Mouse (Mus musculus): Measurements from ENCODE around the gene Itga8.

The Itga8 gene

GRCm38 (mm10) chr2:12198214-12198613, 103.5 kb downstream of the Itga8 start:
- DNase-seq (ENCODE audit: low read depth, low spot score): no peak

GRCm38 (mm10) chr2:12197711-12198110, 104.0 kb downstream of the Itga8 start:
- DNase-seq (ENCODE audit: low read depth, low spot score): no peak

GRCm38 (mm10) chr2:12189026-12189425, 112.7 kb downstream of the Itga8 start:
- no peak for DNase-seq (ENCODE audit: low read depth, low spot score)

GRCm38 (mm10) chr2:12187646-12188045, 114.1 kb downstream of the Itga8 start:
- DNase-seq (ENCODE audit: low read depth, low spot score): no peak

GRCm38 (mm10) chr2:12182402-12182948, 119.2 kb downstream of the Itga8 start:
- DNase-seq (ENCODE audit: low read depth, low spot score): no peak

GRCm38 (mm10) chr2:12180635-12181034, 121.1 kb downstream of the Itga8 start:
- DNase-seq (ENCODE audit: low read depth, low spot score): no peak

GRCm38 (mm10) chr2:12174722-12175427, 126.8 kb downstream of the Itga8 start:
- no peak for DNase-seq (ENCODE audit: low read depth, low spot score)

GRCm38 (mm10) chr2:12170221-12170620, 131.5 kb downstream of the Itga8 start:
- no peak for DNase-seq (ENCODE audit: low read depth, low spot score)

GRCm38 (mm10) chr2:12160486-12160885, 141.2 kb downstream of the Itga8 start:
- DNase-seq (ENCODE audit: low read depth, low spot score): no peak

GRCm38 (mm10) chr2:12157001-12157400, 144.7 kb downstream of the Itga8 start:
- no peak for DNase-seq (ENCODE audit: low read depth, low spot score)

GRCm38 (mm10) chr2:12156401-12156800, 145.3 kb downstream of the Itga8 start:
- DNase-seq (ENCODE audit: low read depth, low spot score): no peak

- DNase-seq (ENCODE audit: low read depth, low spot score): no peak
Measured at GRCm38 (mm10) chr2:12154676-12155075, 147.0 kb downstream of the Itga8 start.

- no peak for DNase-seq (ENCODE audit: low read depth, low spot score)
Measured at GRCm38 (mm10) chr2:12153551-12153950, 148.2 kb downstream of the Itga8 start.

- DNase-seq (ENCODE audit: low read depth, low spot score): no peak
Measured at GRCm38 (mm10) chr2:12147902-12148301, 153.8 kb downstream of the Itga8 start.

GRCm38 (mm10) chr2:12146612-12147011, 155.1 kb downstream of the Itga8 start:
- no peak for DNase-seq (ENCODE audit: low read depth, low spot score)

- DNase-seq (ENCODE audit: low read depth, low spot score): no peak
Measured at GRCm38 (mm10) chr2:12138765-12139368, 162.9 kb downstream of the Itga8 start.

- no peak for DNase-seq (ENCODE audit: low read depth, low spot score)
Measured at GRCm38 (mm10) chr2:12126580-12126979, 175.1 kb downstream of the Itga8 start.

GRCm38 (mm10) chr2:12115479-12115878, 186.2 kb downstream of the Itga8 start:
- no peak for DNase-seq (ENCODE audit: low read depth, low spot score)

GRCm38 (mm10) chr2:12109306-12109705, 192.4 kb downstream of the Itga8 start:
- no peak for DNase-seq (ENCODE audit: low read depth, low spot score)

GRCm38 (mm10) chr2:12108306-12108705, 193.4 kb downstream of the Itga8 start:
- no peak for DNase-seq (ENCODE audit: low read depth, low spot score)

- no peak for DNase-seq (ENCODE audit: low read depth, low spot score)
Measured at GRCm38 (mm10) chr2:12107265-12107664, 194.5 kb downstream of the Itga8 start.

GRCm38 (mm10) chr2:12103183-12103582, 198.5 kb downstream of the Itga8 start:
- DNase-seq (ENCODE audit: low read depth, low spot score): no peak

All from retina, adult 2 months (tissue).